Mouse (Mus musculus) spleen, postnatal 14 days (tissue): ENCODE measurements around the gene Olfr1080.
"Not testable (repeated sequence)": the region's sequence is repeated elsewhere in the genome, so short reads cannot be mapped to it uniquely, and the experiment has no call there.

Experiments
- DNase-seq, 2 experiments: peaks; one replicate each; pipeline ENCODE4 v3.0.0; 2021 to 2022; ENCODE audit warnings: low spot score in 2 of 2

Olfr1080 gene

DNA sequence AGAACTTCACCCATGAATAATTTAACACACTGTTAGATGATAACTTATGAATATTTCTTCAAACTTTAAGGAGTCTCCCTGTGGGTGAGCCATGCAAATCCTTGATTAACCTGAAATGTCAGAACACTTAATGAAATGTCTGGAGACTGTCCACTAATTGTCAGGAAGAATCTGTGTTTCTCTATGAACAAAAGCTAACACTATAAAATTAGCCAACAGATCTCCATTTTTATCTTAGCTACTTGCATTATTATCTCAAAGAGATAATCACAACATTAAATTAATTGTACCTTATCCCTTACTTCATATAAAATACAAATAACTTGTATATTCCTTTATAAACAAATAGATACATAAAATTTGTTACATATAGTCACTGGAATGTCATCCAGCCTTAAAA lies at the start of gene Olfr1080:
Gene Olfr1080, minus strand, starts transcription at position 101 of the 400 bp plus-strand sequence.
- DNase-seq, result not testable (repeated sequence)

DNA sequence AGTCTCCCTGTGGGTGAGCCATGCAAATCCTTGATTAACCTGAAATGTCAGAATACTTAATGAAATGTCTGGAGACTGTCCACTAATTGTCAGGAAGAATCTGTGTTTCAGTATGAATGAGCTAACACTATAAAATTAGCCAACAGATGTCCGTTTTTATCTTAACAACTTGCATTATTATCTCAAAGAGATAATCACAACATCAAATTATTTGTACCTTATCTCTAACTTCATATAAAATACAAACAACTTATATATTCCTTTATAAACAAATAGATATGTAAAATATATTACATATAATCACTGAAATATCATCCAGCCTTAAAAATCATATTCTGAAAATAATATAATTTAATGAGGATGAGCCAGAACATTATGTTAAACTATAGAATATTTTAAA lies 40.8 kb upstream of the Olfr1080 start, which contains the start of gene Olfr1082:
Gene Olfr1082, minus strand, starts transcription at position 101 of the 400 bp plus-strand sequence.
- not testable (repeated sequence) for DNase-seq

DNA sequence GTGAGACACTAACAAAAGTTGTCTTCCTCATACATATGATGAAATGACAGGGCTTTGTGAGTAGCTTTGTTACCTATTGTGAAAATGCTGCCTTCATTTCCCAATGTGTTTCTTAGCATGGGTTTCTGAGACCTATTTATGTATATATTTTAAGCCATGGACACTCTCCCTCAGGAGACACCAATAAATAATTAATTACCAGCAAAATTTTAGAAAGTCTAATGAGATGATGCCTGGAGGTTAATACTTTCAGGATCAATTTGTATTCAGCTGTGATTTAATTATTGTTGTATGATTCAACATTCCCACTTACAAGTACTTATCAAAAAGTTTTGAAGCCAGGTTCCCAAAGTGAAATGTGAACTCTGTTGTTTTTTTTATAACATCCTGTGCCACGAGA lies 15.7 kb downstream of the Olfr1080 start, which contains the start of gene Olfr1079:
Gene Olfr1079, minus strand, starts transcription at position 101 of the 400 bp plus-strand sequence.
- DNase-seq, result no peak

DNA sequence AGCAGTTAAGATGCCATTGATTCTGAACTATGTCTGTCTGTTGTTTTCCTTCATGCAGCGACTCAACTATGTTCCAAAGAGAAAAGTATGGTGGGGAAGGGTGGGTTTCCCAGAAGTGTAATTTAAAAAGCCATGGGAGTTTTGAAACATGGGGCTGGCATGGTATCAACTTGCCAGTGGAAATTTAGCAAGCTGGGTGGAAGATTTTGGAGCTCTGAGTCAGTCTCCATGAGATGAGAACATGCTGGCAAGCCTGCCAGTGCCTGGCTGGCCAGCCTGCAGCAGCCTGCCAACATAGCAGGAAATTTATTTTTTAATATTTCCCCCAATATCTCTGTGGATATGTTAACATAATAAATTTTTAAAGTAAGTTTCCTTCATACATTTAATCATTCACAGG lies 27.0 kb downstream of the Olfr1080 start:
- no peak for DNase-seq

DNA sequence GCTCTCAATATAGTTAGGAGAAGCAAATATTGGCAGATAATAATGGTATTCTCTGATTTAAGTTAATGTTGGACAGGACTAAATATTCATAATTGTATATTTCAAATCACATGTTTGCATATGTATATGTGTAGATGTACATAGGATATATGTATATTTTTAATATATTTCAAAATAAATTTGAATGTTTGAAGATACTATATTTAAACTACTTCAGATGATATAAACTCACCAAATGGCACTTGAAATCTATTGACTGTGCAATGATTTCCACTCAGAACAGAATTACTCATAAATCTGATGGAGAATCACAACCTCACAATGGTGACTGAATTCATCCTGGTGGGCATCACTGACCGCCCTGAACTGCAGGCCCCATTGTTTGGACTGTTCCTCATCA lies 49.9 kb downstream of the Olfr1080 start, which contains the start of gene Olfr1076:
Gene Olfr1076, plus strand, starts transcription at position 301 of the 400 bp plus-strand sequence.
- DNase-seq, result no peak
